Mouse (Mus musculus): ENCODE measurements around the gene Tax1bp3.

The Tax1bp3 gene

GRCm38 (mm10) chr11:73175612-73176011 lies 1.3 kb upstream of the Tax1bp3 start:
- no peak for DNase-seq (ENCODE audit: low read depth)

- no peak for DNase-seq (ENCODE audit: low read depth)
These were observed 697 bp upstream of the Tax1bp3 start for GRCm38 (mm10) chr11:73176186-73176585.

- no peak for DNase-seq (ENCODE audit: low read depth)
These were observed 609 bp downstream of the Tax1bp3 start for GRCm38 (mm10) chr11:73177509-73177875.

- DNase-seq (ENCODE audit: low read depth), result no peak
These were observed 1.0 kb downstream of the Tax1bp3 start for GRCm38 (mm10) chr11:73177895-73178294.

GRCm38 (mm10) chr11:73185872-73186615 lies 9.2 kb downstream of the Tax1bp3 start:
- DNase-seq (ENCODE audit: low read depth), result no peak

GRCm38 (mm10) chr11:73187231-73187630 lies 10.3 kb downstream of the Tax1bp3 start:
- no peak for DNase-seq (ENCODE audit: low read depth)

GRCm38 (mm10) chr11:73193047-73193446 lies 16.2 kb downstream of the Tax1bp3 start:
- DNase-seq (ENCODE audit: low read depth), result no peak

GRCm38 (mm10) chr11:73194444-73194843 lies 17.6 kb downstream of the Tax1bp3 start:
- DNase-seq (ENCODE audit: low read depth), result no peak

- DNase-seq (ENCODE audit: low read depth), result no peak
These were observed 21.3 kb downstream of the Tax1bp3 start for GRCm38 (mm10) chr11:73198190-73198589.

- DNase-seq (ENCODE audit: low read depth), result peak; percentile 74
These were observed 21.8 kb downstream of the Tax1bp3 start, which contains the start of gene Ctns for GRCm38 (mm10) chr11:73198603-73199229. Gene Ctns, minus strand, starts transcription at chr11:73199042.

GRCm38 (mm10) chr11:73199230-73199712 lies 22.4 kb downstream of the Tax1bp3 start, which contains the start of gene Shpk:
Gene Shpk, plus strand, starts transcription at chr11:73199460.
- peak; percentile 97 for DNase-seq (ENCODE audit: low read depth)

GRCm38 (mm10) chr11:73199879-73200278 lies 23.0 kb downstream of the Tax1bp3 start:
- DNase-seq (ENCODE audit: low read depth), result no peak

- no peak for DNase-seq (ENCODE audit: low read depth)
These were observed 24.1 kb downstream of the Tax1bp3 start for GRCm38 (mm10) chr11:73201021-73201420.

GRCm38 (mm10) chr11:73201597-73201996 lies 24.7 kb downstream of the Tax1bp3 start:
- no peak for DNase-seq (ENCODE audit: low read depth)

- no peak for DNase-seq (ENCODE audit: low read depth)
These were observed 27.0 kb downstream of the Tax1bp3 start for GRCm38 (mm10) chr11:73203895-73204294.

- no peak for DNase-seq (ENCODE audit: low read depth)
These were observed 28.3 kb downstream of the Tax1bp3 start for GRCm38 (mm10) chr11:73205194-73205593.

GRCm38 (mm10) chr11:73207621-73208020 lies 30.7 kb downstream of the Tax1bp3 start:
- DNase-seq (ENCODE audit: low read depth), result no peak

- no peak for DNase-seq (ENCODE audit: low read depth)
These were observed 37.1 kb downstream of the Tax1bp3 start for GRCm38 (mm10) chr11:73213956-73214355.

- DNase-seq (ENCODE audit: low read depth), result no peak
These were observed 42.8 kb downstream of the Tax1bp3 start for GRCm38 (mm10) chr11:73219671-73220070.

GRCm38 (mm10) chr11:73220651-73221050 lies 43.8 kb downstream of the Tax1bp3 start:
- DNase-seq (ENCODE audit: low read depth), result no peak

- no peak for DNase-seq (ENCODE audit: low read depth)
These were observed 46.0 kb downstream of the Tax1bp3 start for GRCm38 (mm10) chr11:73222846-73223245.

- no peak for DNase-seq (ENCODE audit: low read depth)
These were observed 47.1 kb downstream of the Tax1bp3 start for GRCm38 (mm10) chr11:73223966-73224365.

- DNase-seq (ENCODE audit: low read depth), result no peak
These were observed 49.0 kb downstream of the Tax1bp3 start for GRCm38 (mm10) chr11:73225856-73226255.

Data from c-Kit-positive CD71-negative TER-119-negative erythroid progenitor cells, embryonic 14.5 days (primary cell).